Mouse (Mus musculus) right cerebral cortex, postnatal 10 days (tissue): ENCODE results near the gene Cxcl12.

ENCODE experiments used
- DNase-seq, 2 experiments: peaks; one replicate each; pipeline ENCODE4 v3.0.0; 2021; ENCODE audit warnings: low spot score in 2 of 2

Gene Cxcl12

GRCm38 (mm10) chr6:117220831-117221345 is 52.6 kb downstream of the Cxcl12 start:
- no peak for DNase-seq
